Mouse (Mus musculus) forebrain, embryonic 14.5 days (tissue): Measurements from ENCODE around the gene Pom121. TPM values are rescaled to one million over a fixed set of nuclear protein-coding genes. Genes with fewer than 3 reads are reported as not detected.
"Not testable (repeated sequence)": the region's sequence is repeated elsewhere in the genome, so short reads cannot be mapped to it uniquely, and the experiment has no call there.

ENCODE experiments used
- ATAC-seq: fragments of 200-750 bp; cut with Nextera tagmentation; 2 replicates; pipeline ENCODE4 v1.8.0; 2017; ENCODE audit warnings: mild to moderate bottlenecking, moderate library complexity
- DNase-seq: peaks from one replicate; pipeline ENCODE4 v3.0.0-alpha.2; 2015; ENCODE audit warnings: low spot score
- H3K27ac ChIP-seq: fragments of 300-500 bp; sonication (generic); 2 replicates; pipeline ENCODE4 v1.5.1; 2014; ENCODE audit warnings: low read depth, mild to moderate bottlenecking, control low read depth, low read length, moderate library complexity
- H3K27me3 ChIP-seq: fragments of 300-500 bp; sonication (generic); replicated peaks from 2 replicates; pipeline ENCODE4 v1.6.1; 2014; ENCODE audit warnings: low read length, control low read depth, mixed read lengths; ENCODE audit not compliant: control insufficient read depth, insufficient read depth
- H3K36me3 ChIP-seq: fragments of 300-500 bp; sonication (generic); 2 replicates; pipeline ENCODE4 v1.6.1; 2014; ENCODE audit warnings: low read length, control low read depth; ENCODE audit not compliant: control insufficient read depth, insufficient read depth
- H3K4me1 ChIP-seq: fragments of 300-500 bp; sonication (generic); 2 replicates; pipeline ENCODE4 v1.6.1; 2014; ENCODE audit warnings: antibody characterized with exemption, low read length, control low read depth; ENCODE audit not compliant: control insufficient read depth, insufficient read depth
- H3K4me2 ChIP-seq: fragments of 300-500 bp; sonication (generic); 2 replicates; pipeline ENCODE4 v1.6.1; 2014; ENCODE audit warnings: mild to moderate bottlenecking, control low read depth, low read length
- H3K4me3 ChIP-seq: fragments of 300-500 bp; sonication (generic); 2 replicates; pipeline ENCODE4 v1.5.1; 2014; ENCODE audit warnings: low read depth, low read length, control low read depth
- H3K9ac ChIP-seq: fragments of 300-500 bp; sonication (generic); 2 replicates; pipeline ENCODE4 v1.6.1; 2014; ENCODE audit warnings: mild to moderate bottlenecking, low read length, control low read depth, moderate library complexity
- H3K9me3 ChIP-seq: fragments of 300-500 bp; sonication (generic); replicated peaks from 2 replicates; pipeline ENCODE4 v1.6.1; 2016; ENCODE audit warnings: low read length, control low read depth, mixed read lengths; ENCODE audit not compliant: control insufficient read depth
- WGBS: fragments of 180-500 bp; shearing (Covaris S2); extraction: QIAGEN DNeasy Blood & Tissue Kit; methylation state at CpG from one replicate; pipeline ENCODE4 v1.1.7; 2014; 5-methylcytosine and 5-hydroxymethylcytosine counted together
- polyA plus RNA-seq: library from polyadenylated mRNA; unstranded; fragments of >200 nt; fragmentation: Nextera tagmentation; extraction: Ambion mirVana; gene quantifications from 2 replicates; pipeline ENCODE4 v1.2.1, GENCODE M21; 2014

Gene Pom121
- polyA plus RNA-seq, 1 experiment from 2014 or later = 9.8 TPM

DNA sequence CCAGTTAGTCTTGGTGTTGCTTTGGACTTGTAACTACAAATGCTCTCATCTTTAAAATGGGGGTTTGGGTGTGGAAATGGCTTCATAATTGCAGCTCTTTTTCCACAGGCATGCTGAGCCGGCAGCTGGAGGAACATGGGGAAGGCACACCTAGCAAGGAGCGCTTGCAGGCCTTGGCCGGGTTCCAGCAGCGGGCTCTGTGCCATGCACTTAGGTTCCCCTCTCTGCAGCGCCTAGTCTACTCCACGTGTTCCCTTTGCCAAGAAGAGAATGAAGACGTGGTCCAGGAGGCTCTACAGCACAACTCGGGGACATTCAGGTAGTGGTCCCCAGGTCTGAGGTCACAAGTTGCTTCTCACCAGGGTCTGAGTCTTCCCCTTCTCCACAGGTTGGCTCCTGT lies 19.2 kb downstream of the Pom121 start:
- Histone ChIP-seq H3K27me3 (no peaks in the 10 kb centered on the region), H3K36me3 (peaks cover 87% of the 10 kb centered on the region), H3K27ac (no peak overlapping the region), H3K9ac (no peak overlapping the region), H3K4me3 (no peak overlapping the region), H3K9me3 (no peaks in the 10 kb centered on the region), H3K4me1 (peaks cover 5% of the 10 kb centered on the region; the same call in 1 of the 2 replicates), H3K4me2 (no peak overlapping the region)
- WGBS = 54% methylated on average over 8 of the region's 8 CpGs
- peak; percentile 29 for DNase-seq
- no peak for ATAC-seq

DNA sequence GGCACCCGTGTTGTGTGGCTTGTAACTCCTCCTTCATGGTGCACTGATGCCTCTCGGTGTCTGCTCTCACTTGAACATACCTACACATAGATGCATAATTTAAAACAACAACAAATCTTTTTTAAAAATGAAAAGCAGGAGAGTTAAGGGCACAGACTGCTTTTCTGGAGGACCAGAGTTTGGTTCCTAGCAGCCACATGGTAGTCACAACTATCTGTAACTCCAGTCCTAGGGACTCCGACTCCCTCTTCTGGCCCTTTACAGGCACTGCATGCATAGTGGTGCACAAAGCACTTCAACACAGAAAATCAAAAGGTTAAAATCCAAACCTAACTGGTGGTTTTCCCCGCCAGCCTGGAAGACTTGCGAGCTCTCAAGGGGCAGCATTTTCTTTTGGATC lies 20.7 kb downstream of the Pom121 start:
- 95% methylated on average over 5 of the region's 5 CpGs for WGBS
- no peak overlapping the region for H3K4me3 ChIP-seq
- no peaks in the 10 kb centered on the region for H3K9me3 ChIP-seq

DNA sequence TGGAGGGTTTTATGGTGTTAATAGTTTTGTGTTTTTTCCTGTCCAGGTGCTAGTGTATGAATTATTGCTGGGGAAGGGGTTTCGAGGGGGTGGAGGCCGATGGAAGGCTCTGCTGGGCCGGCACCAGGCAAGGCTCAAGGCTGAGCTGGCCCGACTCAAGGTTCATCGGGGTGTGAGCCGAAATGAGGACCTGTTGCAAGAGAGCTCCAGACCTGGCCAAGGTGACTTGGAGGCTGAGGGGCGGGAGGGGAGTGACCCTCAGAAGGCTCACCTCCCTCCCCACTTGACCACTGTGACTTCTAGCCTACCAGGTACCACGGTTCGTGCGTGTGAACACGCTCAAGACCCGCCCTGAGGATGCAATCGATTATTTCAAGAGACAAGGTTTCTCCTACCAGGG lies 23.2 kb downstream of the Pom121 start:
- Histone ChIP-seq H3K4me2 (no peak overlapping the region), H3K27me3 (no peaks in the 10 kb centered on the region), H3K27ac (no peak overlapping the region), H3K4me1 (peaks cover 9% of the 10 kb centered on the region), H3K9me3 (no peaks in the 10 kb centered on the region), H3K36me3 (peaks cover 48% of the 10 kb centered on the region), H3K4me3 (no peak overlapping the region), H3K9ac (no peak overlapping the region)
- 97% methylated on average over 13 of the region's 13 CpGs for WGBS
- no peak for ATAC-seq
- DNase-seq = no peak

More for the DNA sequence above, 20.7 kb downstream of the Pom121 start:
- Histone ChIP-seq H3K27ac (no peak overlapping the region), H3K4me1 (peaks cover 9% of the 10 kb centered on the region), H3K9ac (no peak overlapping the region), H3K4me2 (no peak overlapping the region), H3K36me3 (peaks cover 71% of the 10 kb centered on the region), H3K27me3 (no peaks in the 10 kb centered on the region)
- ATAC-seq (no peak), DNase-seq (no peak)

DNA sequence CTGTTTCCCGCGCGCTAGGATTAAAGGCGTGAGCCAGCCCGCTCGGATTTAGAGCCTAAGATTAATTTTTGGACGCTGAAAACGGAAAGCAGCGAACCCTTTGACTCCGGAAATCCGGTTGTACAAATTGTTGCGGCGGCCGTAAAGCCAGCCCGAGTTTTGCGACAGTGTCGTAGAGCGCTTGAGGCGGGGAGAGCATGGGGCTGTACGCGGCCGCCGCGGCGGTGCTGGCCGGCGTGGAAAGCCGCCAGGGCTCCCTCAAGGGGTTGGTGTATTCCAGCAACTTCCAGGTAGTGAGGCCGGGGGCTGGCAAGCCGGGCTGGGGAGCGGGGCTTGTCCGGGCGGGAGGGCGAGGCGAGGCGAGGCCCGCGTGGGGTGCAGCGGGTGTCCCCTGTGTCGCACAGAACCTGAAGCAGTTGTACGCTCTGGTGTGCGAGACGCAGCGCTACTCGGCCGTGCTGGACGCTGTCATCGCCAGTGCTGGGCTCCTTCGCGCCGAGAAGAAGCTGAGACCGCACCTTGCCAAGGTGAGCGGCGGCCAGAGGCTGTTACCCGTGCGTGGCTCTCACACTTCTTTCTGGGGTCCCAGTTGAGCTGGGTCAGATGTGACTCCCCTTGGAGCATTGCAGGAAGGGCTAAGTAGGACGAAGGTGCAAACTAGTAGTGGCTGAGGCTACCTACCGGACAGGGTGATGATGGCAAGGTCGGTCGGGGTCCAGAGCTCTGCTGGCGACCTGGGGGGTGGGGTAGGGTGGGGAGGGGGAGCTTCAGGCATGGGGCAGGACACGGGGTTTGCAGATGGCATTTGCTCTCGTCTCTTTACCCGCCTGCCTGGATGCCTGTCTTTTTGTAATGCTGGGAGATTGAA lies 24.3 kb downstream of the Pom121 start, which contains the start of gene Nsun5:
Gene Nsun5 (plus strand): TSS at position 167 of the 868 bp plus-strand sequence.
- whole genome bisulfite sequencing = under 1% methylated on average over 61 of the region's 64 CpGs
- Histone ChIP-seq H3K4me2 (peak within 1 kb of the TSS; percentile 79), H3K9me3 (no peaks in the 10 kb centered on the region), H3K4me3 (peak within 1 kb of the TSS; percentile 89), H3K9ac (peak within 1 kb of the TSS; percentile 89), H3K27me3 (no peaks in the 10 kb centered on the region), H3K4me1 (peaks cover 9% of the 10 kb centered on the region), H3K36me3 (peaks cover 36% of the 10 kb centered on the region), H3K27ac (peak within 1 kb of the TSS; percentile 15; the same call in 1 of the 2 replicates)
- DNase-seq = peak; percentile 99
- ATAC-seq = peak; percentile 75

DNA sequence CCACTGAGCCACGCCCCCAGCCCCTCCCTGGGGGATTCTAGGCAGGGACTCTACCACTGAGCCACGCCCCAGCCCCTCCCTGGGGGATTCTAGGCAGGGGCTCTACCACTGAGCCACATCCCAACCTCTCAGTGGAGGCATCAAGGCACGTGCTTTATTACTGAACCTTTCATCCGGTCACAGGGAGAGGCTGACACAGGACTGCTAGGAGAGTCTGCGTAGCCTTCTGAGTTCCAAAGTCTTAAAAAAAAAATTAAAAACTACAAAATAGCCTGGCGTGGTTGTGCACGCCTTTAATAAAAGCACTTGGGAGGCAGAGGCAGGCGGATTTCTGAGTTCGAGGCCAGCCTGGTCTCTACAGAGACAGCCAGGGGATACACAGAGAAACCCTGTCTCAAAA lies 25.1 kb downstream of the Pom121 start:
- H3K4me1 ChIP-seq, H3K27ac ChIP-seq, ATAC-seq, H3K9me3 ChIP-seq, DNase-seq, H3K27me3 ChIP-seq: not testable (repeated sequence)
- peak overlapping the region; percentile 89 for H3K9ac ChIP-seq
- peaks cover 28% of the 10 kb centered on the region for H3K36me3 ChIP-seq
- H3K4me3 ChIP-seq = peak overlapping the region; percentile 89
- WGBS = 61% methylated on average over 9 of the region's 9 CpGs
- peak overlapping the region; percentile 79 for H3K4me2 ChIP-seq

DNA sequence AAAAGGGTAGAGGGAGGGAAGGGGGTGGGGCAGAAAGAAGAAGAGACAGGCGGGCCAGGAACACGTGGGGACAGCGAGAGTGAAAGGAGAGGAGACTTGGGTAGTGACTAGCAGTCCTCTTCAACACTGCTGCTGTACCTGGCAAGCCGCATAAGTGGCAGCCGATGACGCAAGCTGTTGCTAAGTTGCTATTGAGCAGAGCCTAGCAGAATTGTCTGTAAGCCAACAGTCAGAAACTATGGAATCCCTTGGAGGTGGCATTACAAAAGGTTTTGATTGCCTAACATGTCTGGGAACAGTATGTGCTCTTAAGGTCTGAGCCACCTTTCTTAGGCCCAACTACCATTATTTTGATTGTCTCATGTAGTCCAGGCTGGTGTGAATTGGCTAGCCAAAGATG lies 26.0 kb downstream of the Pom121 start:
- Histone ChIP-seq H3K27me3 (no peaks in the 10 kb centered on the region), H3K4me2 (no peak overlapping the region), H3K36me3 (peaks cover 19% of the 10 kb centered on the region), H3K27ac (no peak overlapping the region), H3K4me1 (peaks cover 9% of the 10 kb centered on the region), H3K4me3 (no peak overlapping the region), H3K9me3 (no peaks in the 10 kb centered on the region), H3K9ac (no peak overlapping the region)
- 77% methylated on average over 6 of the region's 6 CpGs for WGBS
- ATAC-seq = no peak
- no peak for DNase-seq

DNA sequence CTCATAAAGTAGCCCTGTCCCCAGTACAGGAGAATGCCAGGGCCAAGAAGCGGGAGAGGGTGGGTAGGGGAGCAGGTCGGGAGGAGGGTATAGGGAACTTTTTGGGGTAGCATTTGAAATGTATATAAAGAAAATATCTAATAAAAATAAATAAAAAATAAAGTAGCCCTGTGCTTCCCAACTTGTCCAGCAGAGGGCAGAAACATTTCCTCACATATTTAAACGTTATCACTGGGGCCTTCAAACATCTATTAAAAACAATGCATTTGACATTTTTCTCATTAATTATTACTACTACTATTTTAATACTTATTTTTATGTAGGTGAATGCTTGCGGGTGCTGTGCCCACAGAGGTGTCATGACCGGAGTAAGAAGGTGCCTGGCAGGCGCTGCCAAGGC lies 26.5 kb downstream of the Pom121 start:
- Histone ChIP-seq H3K27me3 (no peaks in the 10 kb centered on the region), H3K9me3 (no peaks in the 10 kb centered on the region), H3K9ac (no peak overlapping the region), H3K4me2 (no peak overlapping the region), H3K36me3 (peaks cover 15% of the 10 kb centered on the region), H3K4me3 (no peak overlapping the region), H3K4me1 (peaks cover 9% of the 10 kb centered on the region), H3K27ac (no peak overlapping the region)
- WGBS = 56% methylated on average over 6 of the region's 6 CpGs
- ATAC-seq = no peak
- DNase-seq = peak; percentile 18

DNA sequence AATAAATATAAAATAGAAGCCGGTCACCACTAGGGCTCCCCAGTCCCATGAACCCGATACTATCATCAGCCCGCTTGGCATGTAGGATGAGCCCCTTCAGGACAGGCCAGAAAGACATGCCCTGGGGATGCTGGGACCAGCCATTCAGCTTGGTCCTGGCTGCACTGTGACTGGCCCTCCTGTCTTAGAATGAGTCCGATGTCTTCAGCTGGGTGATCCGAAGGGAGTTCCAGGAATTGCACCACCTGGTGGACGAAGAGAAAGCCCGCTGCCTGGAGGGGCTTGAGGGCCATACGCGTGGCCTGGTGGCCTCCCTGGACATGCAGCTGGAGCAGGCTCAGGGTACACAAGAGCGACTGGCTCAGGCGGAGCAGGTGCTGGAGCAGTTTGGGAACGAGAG lies 30.8 kb downstream of the Pom121 start:
- no peaks in the 10 kb centered on the region for H3K36me3 ChIP-seq
- H3K27me3 ChIP-seq = no peaks in the 10 kb centered on the region
- H3K9ac ChIP-seq = no peak overlapping the region
- H3K4me1 ChIP-seq = no peaks in the 10 kb centered on the region
- no peak overlapping the region for H3K27ac ChIP-seq
- WGBS = 28% methylated on average over 12 of the region's 12 CpGs
- H3K9me3 ChIP-seq = no peaks in the 10 kb centered on the region
- ATAC-seq (no peak), DNase-seq (peak; percentile 55)
- H3K4me3 ChIP-seq = no peak overlapping the region
- H3K4me2 ChIP-seq = no peak overlapping the region

DNA sequence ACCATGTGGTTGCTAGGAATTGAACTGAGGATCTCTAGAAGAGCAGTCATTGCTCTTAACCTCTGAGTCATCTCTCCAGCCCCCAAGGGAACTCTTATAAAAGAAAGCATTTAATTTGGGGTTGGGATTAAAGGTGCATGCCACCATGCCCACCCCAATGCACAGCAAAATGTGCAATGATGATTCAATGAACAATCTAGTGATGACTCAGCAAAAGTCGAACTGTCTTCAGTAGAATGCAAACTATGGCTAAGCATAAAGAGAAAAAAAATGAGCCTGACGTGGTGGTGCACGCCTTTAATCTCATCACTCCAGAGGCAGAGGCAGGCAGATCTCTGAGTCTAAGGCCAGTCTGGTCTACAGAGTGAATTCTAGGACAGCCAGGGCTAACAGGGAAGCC lies 31.8 kb downstream of the Pom121 start:
- H3K36me3 ChIP-seq = no peaks in the 10 kb centered on the region
- no peaks in the 10 kb centered on the region for H3K4me1 ChIP-seq
- no peaks in the 10 kb centered on the region for H3K27me3 ChIP-seq
- no peak overlapping the region for H3K27ac ChIP-seq
- H3K4me2 ChIP-seq = no peak overlapping the region
- no peak overlapping the region for H3K9ac ChIP-seq
- no peak for DNase-seq
- no peak for ATAC-seq
- H3K9me3 ChIP-seq = 0 out of 2 replicates have a peak, but pooled peaks cover 2% of the 10 kb centered on the region
- WGBS = 94% methylated on average over 3 of the region's 3 CpGs
- no peak overlapping the region for H3K4me3 ChIP-seq
